Mouse (Mus musculus) gastrocnemius, adult 2 months (tissue): Measurements from ENCODE around the gene Ano4. TPM values are rescaled to one million over a fixed set of nuclear protein-coding genes. Genes with fewer than 3 reads are reported as not detected.

ENCODE experiments used
- DNase-seq: peaks from one replicate; pipeline ENCODE4 v3.0.0; 2022
- H3K27ac ChIP-seq: fragments of 200-600 bp; 2 replicates; pipeline ENCODE4 v1.8.1; 2022; ENCODE audit warnings: mild to moderate bottlenecking
- H3K4me3 ChIP-seq: fragments of 200-600 bp; 2 replicates; pipeline ENCODE4 v1.8.1; 2022; ENCODE audit warnings: mild to moderate bottlenecking, moderate library complexity
- CTCF ChIP-seq: fragments of 200-600 bp; IDR thresholded peaks from 2 replicates; pipeline ENCODE4 v1.8.1; 2022; ENCODE audit warnings: antibody characterized with exemption, mild to moderate bottlenecking, moderate library complexity
- intact Hi-C: fragments of 180-260 bp; cut with DNase I; formaldehyde crosslinking; loops from one replicate; pipeline ENCODE4 v1.15.1; 2025
- total RNA-seq, 2 experiments: library from RNA; stranded (reverse); gene quantifications; 2 replicates each; pipeline ENCODE4 v1.2.3; 2021

Ano4 gene
- total RNA-seq, 2 experiments from 2014 or later, result 0.66 to 1.3 TPM

- Histone ChIP-seq H3K27ac (no peak overlapping the region), H3K4me3 (peak overlapping the region; percentile 19)
- intact Hi-C loops, result no loop called here
- no peak for DNase-seq
- TF ChIP-seq CTCF, result no peak
Measured at GRCm38 (mm10) chr10:89257457-89258381, 86.8 kb downstream of the Ano4 start.

DNA sequence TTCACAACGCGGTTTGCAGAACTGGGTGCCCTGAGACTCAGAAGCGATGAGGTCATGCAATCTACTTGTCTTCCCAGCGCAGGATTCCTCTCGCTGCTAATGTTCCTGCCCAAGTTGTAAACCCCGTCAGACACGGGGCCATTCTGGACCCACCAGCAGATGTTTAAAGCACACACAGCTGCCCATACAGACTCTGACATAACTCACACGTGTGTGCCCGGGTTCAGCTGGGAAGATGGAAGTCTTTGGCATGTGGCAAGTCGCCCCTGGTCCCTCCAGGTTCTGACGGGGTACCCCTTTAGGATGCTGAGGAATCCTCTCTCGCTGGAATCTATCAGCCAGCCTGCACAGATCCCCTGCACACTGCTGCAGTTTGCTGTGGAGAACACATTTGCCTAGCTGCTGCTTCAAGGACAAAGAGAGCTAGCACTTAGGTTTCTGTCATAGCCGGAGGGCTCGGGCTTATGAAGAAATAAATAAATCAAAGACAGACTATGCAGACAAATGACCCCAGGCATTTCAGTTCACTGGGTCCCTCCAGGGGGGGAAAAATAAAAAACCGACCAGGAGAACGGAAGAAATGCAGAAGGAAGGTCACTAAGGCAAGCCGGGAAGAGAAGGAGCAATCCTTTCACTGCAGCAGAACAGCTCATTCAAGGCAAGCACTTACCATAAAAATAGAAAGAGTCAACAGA lies 87.7 kb downstream of the Ano4 start:
- intact Hi-C loops, result no loop called here
- no peak overlapping the region for H3K27ac ChIP-seq
- no peak for DNase-seq
- H3K4me3 ChIP-seq, result peak overlapping the region; percentile 19
- no peak for TF ChIP-seq CTCF

DNA sequence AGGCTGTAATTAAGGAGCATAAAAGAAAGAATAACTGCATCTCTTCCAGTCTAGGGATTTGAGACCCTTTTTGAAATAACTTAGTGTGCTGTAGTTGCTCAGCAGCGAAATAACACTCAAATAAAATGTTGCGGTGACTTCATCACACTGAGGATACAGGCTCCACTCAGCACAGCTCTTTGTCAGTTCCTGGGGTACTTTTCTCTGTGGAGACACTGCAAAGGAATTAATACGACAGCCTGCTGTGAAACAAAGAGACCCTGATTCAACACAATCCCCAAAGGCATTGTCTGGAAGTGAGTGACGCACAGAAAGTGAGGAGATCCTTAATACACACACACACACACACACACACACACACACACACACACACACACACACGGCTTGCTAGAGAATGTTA lies 89.8 kb downstream of the Ano4 start:
- Histone ChIP-seq H3K4me3 (no peak overlapping the region), H3K27ac (no peak overlapping the region)
- TF ChIP-seq CTCF, result no peak
- no peak for DNase-seq
- intact Hi-C loops, result no loop called here

- TF ChIP-seq CTCF, result no peak
- intact Hi-C loops, result no loop called here
- no peak for DNase-seq
- Histone ChIP-seq H3K4me3 (no peak overlapping the region), H3K27ac (no peak overlapping the region)
Measured at GRCm38 (mm10) chr10:89253799-89254198, 90.8 kb downstream of the Ano4 start.

- intact Hi-C loops, result no loop called here
- Histone ChIP-seq H3K27ac (no peak overlapping the region), H3K4me3 (no peak overlapping the region)
- no peak for DNase-seq
- TF ChIP-seq CTCF, result no peak
Measured at GRCm38 (mm10) chr10:89252636-89253035, 91.9 kb downstream of the Ano4 start.

DNA sequence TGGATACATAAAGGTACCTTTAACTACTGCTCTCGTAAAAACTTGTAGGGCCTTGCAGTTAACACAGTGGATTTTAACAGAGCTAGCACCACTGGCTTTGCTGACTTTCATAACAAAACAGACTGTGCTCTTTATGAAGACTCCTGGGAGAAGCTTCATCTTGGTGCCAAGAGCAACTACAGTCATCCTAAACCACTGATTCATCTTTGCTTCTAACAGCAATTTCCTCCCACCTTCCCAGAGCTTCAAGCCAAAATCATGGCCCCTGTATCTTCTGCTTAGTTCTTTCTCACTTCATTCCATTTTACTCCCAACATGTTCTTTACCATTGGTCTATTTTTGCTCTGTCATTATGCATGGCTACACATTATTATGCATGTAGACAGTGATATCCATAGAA lies 100.8 kb downstream of the Ano4 start:
- Histone ChIP-seq H3K27ac (no peak overlapping the region), H3K4me3 (no peak overlapping the region)
- no peak for DNase-seq
- intact Hi-C loops, result no loop called here
- no peak for TF ChIP-seq CTCF

DNA sequence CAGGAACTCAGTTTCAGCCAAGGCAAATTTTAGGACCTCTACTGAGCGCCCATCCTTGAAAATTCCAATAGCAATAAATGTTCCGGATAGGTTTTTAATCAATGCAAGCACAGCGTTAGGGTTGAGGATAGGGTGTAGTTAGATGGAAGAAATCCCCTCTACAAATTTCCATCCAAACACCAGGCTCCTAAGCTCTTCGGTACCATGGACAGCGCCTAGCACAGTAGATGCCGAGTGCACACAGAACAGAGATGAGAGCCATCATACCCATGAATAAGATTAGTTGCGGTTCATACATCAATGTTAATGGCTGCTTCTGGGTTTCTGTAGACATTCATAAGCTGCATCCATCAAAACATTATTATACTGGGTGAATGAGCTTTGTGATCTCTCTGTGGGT lies 120.0 kb downstream of the Ano4 start:
- intact Hi-C loops, result no loop called here
- no peak for DNase-seq
- Histone ChIP-seq H3K4me3 (no peak overlapping the region), H3K27ac (no peak overlapping the region)
- TF ChIP-seq CTCF, result no peak

GRCm38 (mm10) chr10:89222284-89222989 lies 122.1 kb downstream of the Ano4 start:
- H3K27ac ChIP-seq, result no peak overlapping the region
- no peak overlapping the region for H3K4me3 ChIP-seq
- intact Hi-C loops, result no loop called here
- DNase-seq, result no peak
- TF ChIP-seq CTCF, result no peak

- intact Hi-C loops, result no loop called here
- DNase-seq, result no peak
- H3K27ac ChIP-seq, result no peak overlapping the region
- no peak overlapping the region for H3K4me3 ChIP-seq
- no peak for TF ChIP-seq CTCF
Measured at GRCm38 (mm10) chr10:89216078-89216477, 128.5 kb downstream of the Ano4 start.

DNA sequence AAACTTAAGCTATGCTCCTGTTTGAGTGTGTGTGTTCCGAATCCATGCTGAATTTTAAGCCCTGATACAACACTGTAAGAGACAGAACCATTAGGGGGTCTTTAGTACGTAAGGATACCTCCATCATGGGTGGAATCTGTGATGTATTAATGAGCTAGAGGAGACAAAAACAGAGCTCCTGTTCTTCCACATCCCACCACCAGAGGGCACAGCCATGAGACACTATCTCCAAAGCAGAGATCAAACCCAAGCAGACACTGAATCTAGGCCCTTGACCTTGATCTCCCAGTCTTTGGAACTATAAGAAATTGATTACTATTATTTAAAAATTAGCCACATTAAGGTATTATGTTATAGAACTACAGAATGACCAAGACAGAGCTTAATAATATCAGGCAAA lies 138.7 kb downstream of the Ano4 start:
- peak; percentile 41 for TF ChIP-seq CTCF
- intact Hi-C loops, result no loop called here
- no peak for DNase-seq
- Histone ChIP-seq H3K27ac (no peak overlapping the region), H3K4me3 (no peak overlapping the region)

GRCm38 (mm10) chr10:89196444-89196843 lies 148.1 kb downstream of the Ano4 start:
- intact Hi-C loops, result no loop called here
- no peak overlapping the region for H3K27ac ChIP-seq
- TF ChIP-seq CTCF, result no peak
- no peak overlapping the region for H3K4me3 ChIP-seq
- no peak for DNase-seq

- intact Hi-C loops, result no loop called here
- no peak overlapping the region for H3K4me3 ChIP-seq
- TF ChIP-seq CTCF, result no peak
- no peak for DNase-seq
- no peak overlapping the region for H3K27ac ChIP-seq
Measured at GRCm38 (mm10) chr10:89195068-89195467, 149.5 kb downstream of the Ano4 start.

- H3K4me3 ChIP-seq, result no peak overlapping the region
- no peak overlapping the region for H3K27ac ChIP-seq
- DNase-seq, result no peak
- no peak for TF ChIP-seq CTCF
- intact Hi-C loops, result no loop called here
Measured at GRCm38 (mm10) chr10:89194440-89194839, 150.1 kb downstream of the Ano4 start.
